Mouse (Mus musculus): ENCODE data around the gene Nsun7.

The Nsun7 gene

GRCm38 (mm10) chr5:66338583-66338982, 78.9 kb downstream of the Nsun7 start:
- DNase-seq: no peak

- DNase-seq: no peak
Measured at GRCm38 (mm10) chr5:66340356-66341102, 80.8 kb downstream of the Nsun7 start.

- no peak for DNase-seq
Measured at GRCm38 (mm10) chr5:66341848-66342247, 82.2 kb downstream of the Nsun7 start.

GRCm38 (mm10) chr5:66342285-66342684, 82.6 kb downstream of the Nsun7 start:
- no peak for DNase-seq

- DNase-seq: no peak
Measured at GRCm38 (mm10) chr5:66344182-66344581, 84.5 kb downstream of the Nsun7 start.

- no peak for DNase-seq
Measured at GRCm38 (mm10) chr5:66345140-66345539, 85.4 kb downstream of the Nsun7 start.

- DNase-seq: no peak
Measured at GRCm38 (mm10) chr5:66346756-66347155, 87.1 kb downstream of the Nsun7 start.

All from thymus, adult 18-20 months (tissue).